Mouse (Mus musculus) spleen, postnatal 14 days (tissue): ENCODE measurements around the gene Olfr912.

Experiments
- DNase-seq, 2 experiments: peaks; one replicate each; pipeline ENCODE4 v3.0.0; 2021 to 2022; ENCODE audit warnings: low spot score in 2 of 2

Gene Olfr912

GRCm38 (mm10) chr9:38579878-38580277 is at the start of gene Olfr912:
Gene Olfr912 (plus strand): TSS chr9:38580178.
- DNase-seq = no peak

DNA sequence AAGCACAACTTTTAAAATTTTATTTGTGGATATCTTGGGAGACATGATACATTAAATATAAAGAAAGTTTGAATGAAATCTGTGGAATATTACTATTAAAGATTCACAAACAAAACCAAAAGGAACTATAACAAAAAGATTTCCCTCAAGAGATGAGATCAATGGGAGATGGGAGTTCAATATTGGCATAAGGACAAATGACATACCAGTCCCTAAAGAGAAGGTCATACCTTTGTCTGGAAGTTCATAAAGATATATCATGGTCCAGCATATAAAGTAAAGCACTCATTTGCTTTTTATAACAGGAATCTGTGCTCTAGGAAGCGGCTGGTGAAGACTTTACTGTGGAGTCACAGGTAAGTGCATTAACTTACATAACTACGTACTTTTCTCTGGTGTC is 42.4 kb upstream of the Olfr912 start, which contains the start of gene Olfr910:
Gene Olfr910 (plus strand): TSS at position 301 of the 400 bp plus-strand sequence.
- DNase-seq = no peak

GRCm38 (mm10) chr9:38591056-38591455 is 11.1 kb downstream of the Olfr912 start:
- DNase-seq = no peak

DNA sequence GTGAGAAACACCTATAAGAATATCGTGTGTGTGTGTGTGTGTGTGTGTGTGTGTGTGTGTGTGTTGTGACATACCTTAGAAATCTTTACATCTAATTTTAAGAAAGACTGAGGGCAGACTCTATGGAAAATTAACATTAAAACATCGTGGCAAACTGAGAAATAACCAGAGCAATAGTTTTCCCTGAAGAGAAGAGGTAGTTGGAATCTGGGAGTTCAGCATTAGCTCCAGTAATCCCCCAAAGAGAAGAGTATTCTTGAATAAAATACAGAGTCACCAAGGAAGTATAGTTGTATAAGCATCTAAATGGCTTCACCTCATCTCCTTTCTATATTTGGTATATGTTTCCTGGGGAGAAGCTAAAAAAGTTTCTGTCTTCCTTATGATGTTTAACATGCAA is 12.5 kb downstream of the Olfr912 start, which contains the start of gene Olfr913:
Gene Olfr913 (plus strand): TSS at position 301 of the 400 bp plus-strand sequence.
- DNase-seq = no peak

DNA sequence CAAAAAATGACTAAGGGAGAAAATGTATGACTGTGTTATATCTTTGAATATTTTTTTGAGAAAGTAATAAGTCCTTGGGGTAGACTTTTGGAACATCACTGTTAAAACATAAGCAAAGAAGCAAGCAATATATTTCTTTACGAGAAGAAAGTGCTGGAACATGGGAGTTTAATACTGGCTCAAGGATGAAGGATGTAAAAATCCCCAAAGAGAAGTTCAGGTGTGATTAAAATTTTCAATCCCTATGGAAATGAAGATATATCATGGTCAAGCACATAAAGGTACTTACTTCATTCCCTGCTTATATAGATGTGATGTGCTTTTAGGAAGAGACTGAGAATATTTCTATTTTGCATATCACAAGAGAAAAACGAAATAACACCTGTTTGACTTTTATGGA is 24.8 kb downstream of the Olfr912 start, which contains the start of gene Olfr914:
Gene Olfr914 (plus strand): TSS at position 301 of the 400 bp plus-strand sequence.
- DNase-seq = no peak

DNA sequence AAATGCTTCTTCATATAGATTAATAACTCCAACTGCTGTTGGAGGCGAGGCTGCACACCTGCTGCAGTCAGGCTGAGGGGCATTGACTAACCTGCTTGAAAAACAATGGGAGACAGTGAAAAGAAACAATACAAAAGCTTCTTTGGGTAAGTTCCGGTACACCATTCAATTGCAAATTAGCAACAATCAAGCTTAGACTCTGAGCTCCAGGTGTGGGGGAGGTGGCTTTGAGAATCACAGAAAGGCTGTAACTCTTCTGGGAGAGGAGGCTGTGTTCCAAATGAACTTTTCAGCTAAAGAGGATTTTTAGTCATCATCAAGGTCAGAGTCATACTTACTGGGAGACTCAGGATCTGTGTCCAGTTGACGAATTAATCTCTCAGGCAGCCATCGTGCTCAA is 52.4 kb downstream of the Olfr912 start:
- DNase-seq = no peak
